Mouse (Mus musculus) heart, adult 2 months (tissue): ENCODE measurements at regions not wholly inside any gene's neighbourhood (a gene's known extent, or its start where the extent isn't known, plus 50 kb on each side); places are given as distances from the start of the nearest gene placed in this dataset.
A peak's percentile ranks its signal among the peaks of the same experiment; 100 is the strongest.

ENCODE experiments used
- DNase-seq, 2 experiments: peaks; one replicate each; pipeline ENCODE4 v3.0.0; 2021
- H3K27ac ChIP-seq: fragments of 200-600 bp; 2 replicates; pipeline ENCODE4 v1.8.1; 2022
- H3K27me3 ChIP-seq: fragments of 200-500 bp; 2 replicates; pipeline ENCODE4 v1.6.1; 2012; ENCODE audit warnings: mild to moderate bottlenecking, low read length, inconsistent platforms, mixed read lengths; ENCODE audit not compliant: control insufficient read depth, insufficient read depth
- H3K36me3 ChIP-seq: fragments of 200-500 bp; 2 replicates; pipeline ENCODE4 v1.6.1; 2012; ENCODE audit warnings: low read length, inconsistent platforms; ENCODE audit not compliant: control insufficient read depth, insufficient read depth
- H3K4me1 ChIP-seq: fragments of 200-500 bp; 2 replicates; pipeline ENCODE4 v1.6.1; 2011; ENCODE audit warnings: low read length; ENCODE audit not compliant: control insufficient read depth, insufficient read depth
- H3K4me3 ChIP-seq: fragments of 200-600 bp; 2 replicates; pipeline ENCODE4 v1.8.1; 2022
- H3K79me2 ChIP-seq: fragments of 200-500 bp; replicated peaks from 2 replicates; pipeline ENCODE4 v1.6.1; 2012; ENCODE audit warnings: mild to moderate bottlenecking, inconsistent platforms, low read length, moderate library complexity, mixed read lengths; ENCODE audit not compliant: control insufficient read depth, insufficient read depth
- H3K9ac ChIP-seq: fragments of 200-500 bp; 2 replicates; pipeline ENCODE4 v1.6.1; 2012; ENCODE audit warnings: low read depth, mild to moderate bottlenecking, control low read depth, inconsistent platforms, low read length, mixed read lengths
- CTCF ChIP-seq: fragments of 200-600 bp; IDR thresholded peaks from 2 replicates; pipeline ENCODE4 v1.8.1; 2022; ENCODE audit warnings: antibody characterized with exemption, mild to moderate bottlenecking, moderate library complexity
- EP300 ChIP-seq: fragments of 200-500 bp; IDR thresholded peaks from 2 replicates; pipeline ENCODE4 v1.6.1; 2011; ENCODE audit warnings: low read depth, low read length, control low read depth; ENCODE audit not compliant: insufficient read depth
- POLR2A ChIP-seq: fragments of 200-500 bp; IDR thresholded peaks from 2 replicates; pipeline ENCODE4 v1.6.1; 2011; ENCODE audit warnings: mild to moderate bottlenecking, low read depth, low read length, control low read depth; ENCODE audit not compliant: insufficient read depth
- WGBS: fragments of 180-500 bp; shearing (Covaris S2); methylation state at CpG from one replicate; pipeline ENCODE4 v1.1.7; 2018; 5-methylcytosine and 5-hydroxymethylcytosine counted together
- intact Hi-C: fragments of 180-260 bp; cut with DNase I; formaldehyde crosslinking; loops from one replicate; pipeline ENCODE4 v1.15.1; 2025

GRCm38 (mm10) chr1:77175214-77175613 lies 339.7 kb downstream of the Epha4 start:
- H3K4me3 ChIP-seq: no peak overlapping the region
- intact Hi-C loops: no loop called here
- 79% methylated on average over 3 of the region's 3 CpGs for WGBS
- no peak overlapping the region for H3K27ac ChIP-seq
- H3K9ac ChIP-seq: no peak overlapping the region
- no peaks in the 10 kb centered on the region for H3K79me2 ChIP-seq
- no peaks in the 10 kb centered on the region for H3K36me3 ChIP-seq
- TF ChIP-seq POLR2A (no peak), CTCF (no peak), EP300 (no peak)
- DNase-seq: no peak
- no peaks in the 10 kb centered on the region for H3K27me3 ChIP-seq
- H3K4me1 ChIP-seq: no peaks in the 10 kb centered on the region

- intact Hi-C loops: no loop called here
- no peaks in the 10 kb centered on the region for H3K4me1 ChIP-seq
- 90% methylated on average over 2 of the region's 2 CpGs for WGBS
- H3K27ac ChIP-seq: no peak overlapping the region
- TF ChIP-seq CTCF (no peak), EP300 (no peak), POLR2A (no peak)
- H3K79me2 ChIP-seq: no peaks in the 10 kb centered on the region
- no peak for DNase-seq
- no peak overlapping the region for H3K4me3 ChIP-seq
- no peaks in the 10 kb centered on the region for H3K36me3 ChIP-seq
- no peaks in the 10 kb centered on the region for H3K27me3 ChIP-seq
- H3K9ac ChIP-seq: no peak overlapping the region
Observed at GRCm38 (mm10) chr1:77176516-77176915, 338.4 kb downstream of the Epha4 start.

GRCm38 (mm10) chr1:77183965-77184364 lies 330.9 kb downstream of the Epha4 start:
- no peak overlapping the region for H3K27ac ChIP-seq
- DNase-seq: no peak
- intact Hi-C loops: no loop called here
- H3K27me3 ChIP-seq: no peaks in the 10 kb centered on the region
- H3K36me3 ChIP-seq: no peaks in the 10 kb centered on the region; the same call in 1 of the 2 replicates
- WGBS: 93% methylated on average over 2 of the region's 2 CpGs
- H3K79me2 ChIP-seq: no peaks in the 10 kb centered on the region
- H3K4me1 ChIP-seq: peaks cover 3% of the 10 kb centered on the region
- TF ChIP-seq POLR2A: no peak
- peak; percentile 54 for TF ChIP-seq CTCF
- no peak overlapping the region for H3K9ac ChIP-seq
- H3K4me3 ChIP-seq: no peak overlapping the region

- intact Hi-C loops: no loop called here
- H3K27me3 ChIP-seq: no peaks in the 10 kb centered on the region
- peaks cover 3% of the 10 kb centered on the region for H3K4me1 ChIP-seq
- TF ChIP-seq POLR2A: no peak
- no peak for TF ChIP-seq CTCF
- no peak for TF ChIP-seq EP300
- no peak overlapping the region for H3K9ac ChIP-seq
- no peaks in the 10 kb centered on the region; the same call in none of the 2 replicates for H3K36me3 ChIP-seq
- H3K27ac ChIP-seq: peak overlapping the region; percentile 24; the same call in 1 of the 2 replicates
- DNase-seq: no peak
- H3K79me2 ChIP-seq: no peaks in the 10 kb centered on the region
- no peak overlapping the region for H3K4me3 ChIP-seq
- 42% methylated on average over 3 of the region's 3 CpGs for WGBS
Observed at GRCm38 (mm10) chr1:77190141-77190540, 324.7 kb downstream of the Epha4 start.

GRCm38 (mm10) chr1:77201321-77201917 lies 313.5 kb downstream of the Epha4 start:
- TF ChIP-seq POLR2A: no peak
- H3K79me2 ChIP-seq: no peaks in the 10 kb centered on the region
- 39% methylated on average over 3 of the region's 3 CpGs for WGBS
- no peak overlapping the region for H3K4me3 ChIP-seq
- H3K9ac ChIP-seq: no peak overlapping the region
- H3K27ac ChIP-seq: peak overlapping the region; percentile 80
- H3K27me3 ChIP-seq: no peaks in the 10 kb centered on the region
- H3K4me1 ChIP-seq: peaks cover 10% of the 10 kb centered on the region
- H3K36me3 ChIP-seq: peaks cover 15% of the 10 kb centered on the region
- DNase-seq: peak in 1 of 2 experiments; percentile 17
- intact Hi-C loops: loop anchor here (5.0 to 10.0 kb wide), 3 partner anchors 106 to 311 kb away; no protein-coding TSS in a partner anchor

- peaks cover 10% of the 10 kb centered on the region for H3K4me1 ChIP-seq
- intact Hi-C loops: loop anchor here (5.0 to 10.0 kb wide), 3 partner anchors 104 to 309 kb away; no protein-coding TSS in a partner anchor
- H3K27me3 ChIP-seq: no peaks in the 10 kb centered on the region
- 29% methylated on average over 4 of the region's 4 CpGs for WGBS
- no peaks in the 10 kb centered on the region for H3K79me2 ChIP-seq
- no peak overlapping the region for H3K4me3 ChIP-seq
- H3K36me3 ChIP-seq: peaks cover 15% of the 10 kb centered on the region
- peak; percentile 46 to 51 for DNase-seq
- TF ChIP-seq EP300 (peak; percentile 61; the same call in 1 of the 2 replicates), POLR2A (0 out of 2 replicates have a peak, but pooled peaks have one; percentile 29), CTCF (no peak)
- H3K27ac ChIP-seq: peak overlapping the region; percentile 80
- no peak overlapping the region for H3K9ac ChIP-seq
Observed at GRCm38 (mm10) chr1:77202948-77203347, 311.9 kb downstream of the Epha4 start.
